Mouse (Mus musculus): Measurements from ENCODE around the gene Trim40.

- no peak for TF ChIP-seq MAFK (IDR thresholded peaks at IDR 0.05; ENCODE audit: insufficient read depth, low read depth, low read length)
- TF ChIP-seq ZC3H11A (IDR thresholded peaks at IDR 0.05; ENCODE audit: borderline replicate concordance, low read depth, low read length) = no peak
- TF ChIP-seq CHD2 (IDR thresholded peaks at IDR 0.05; ENCODE audit: low read depth, low read length) = no peak
- TF ChIP-seq ZNF384 (IDR thresholded peaks at IDR 0.05; ENCODE audit: low read depth, low read length) = no peak
- no peak for TF ChIP-seq HCFC1 (IDR thresholded peaks at IDR 0.05; ENCODE audit: borderline replicate concordance, insufficient read depth, low read length)
Measured at GRCm38 (mm10) chr17:36899376-36899775, 9.5 kb upstream of the Trim40 start.

Data from ES-E14 (cell line).